Mouse (Mus musculus): ENCODE measurements at regions not wholly inside any gene's neighbourhood (a gene's known extent, or its start where the extent isn't known, plus 50 kb on each side); places are given as distances from the start of the nearest gene placed in this dataset.

GRCm38 (mm10) chr9:43673171-43673680, 70.6 kb upstream of the Nectin1 start:
- TF ChIP-seq POLR2A (IDR thresholded peaks at IDR 0.05; ENCODE audit: low read depth, low read length) (no peak), CTCF (IDR thresholded peaks at IDR 0.05; ENCODE audit: extremely low read depth, insufficient read length, insufficient replicate concordance, low read depth, low read length) (no peak)

Measured in small intestine, adult 2 months (tissue).